Mouse (Mus musculus) adrenal gland, adult 2 months (tissue): ENCODE results near the gene Fut2. TPM values are rescaled to one million over a fixed set of nuclear protein-coding genes. Genes with fewer than 3 reads are reported as not detected.
A peak's percentile ranks its signal among the peaks of the same experiment; 100 is the strongest.

ENCODE experiments used
- DNase-seq: peaks from one replicate; pipeline ENCODE4 v3.0.0; 2021
- polyA plus RNA-seq: library from polyadenylated mRNA; depleted of rRNA; stranded (reverse); fragments of >200 nt; gene quantifications from 2 replicates; pipeline ENCODE4 v1.2.3, GENCODE M21; 2012; rRNA removed
- total RNA-seq, 2 experiments: library from RNA; stranded (reverse); gene quantifications; 2 replicates each; pipeline ENCODE4 v1.2.3; 2021

Gene Fut2
- total and polyA plus RNA-seq, 3 experiments: 0.09 TPM; not detected in 2

DNA sequence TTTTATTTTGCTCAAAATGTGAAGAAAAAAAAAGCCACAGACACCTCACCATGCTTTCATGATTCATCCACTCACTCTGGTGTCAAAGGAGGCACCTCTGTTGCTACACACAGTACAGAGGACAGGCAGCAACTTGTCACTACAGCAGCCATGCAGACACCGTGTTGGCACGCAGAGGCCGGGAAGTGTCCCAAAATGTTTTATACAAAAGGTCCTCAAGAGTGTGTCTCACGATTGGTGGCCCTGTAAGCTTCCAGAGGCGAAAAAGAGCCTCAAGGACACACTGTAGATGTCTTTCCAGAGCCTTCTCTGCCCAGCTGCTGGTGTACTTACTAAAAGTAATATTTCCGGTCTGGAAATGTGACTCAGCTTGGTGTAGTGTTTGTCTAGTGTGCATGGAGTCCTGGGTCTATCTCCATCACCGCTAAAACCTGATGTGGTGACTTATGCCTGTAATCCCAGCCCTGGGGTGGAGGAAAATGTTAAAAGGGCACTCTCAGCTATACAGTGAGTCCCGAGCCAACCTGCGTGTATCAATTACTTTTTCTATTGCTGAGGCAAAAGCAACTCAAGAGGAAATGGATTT is 60.4 kb downstream of the Fut2 start:
- DNase-seq: peak; percentile 51

DNA sequence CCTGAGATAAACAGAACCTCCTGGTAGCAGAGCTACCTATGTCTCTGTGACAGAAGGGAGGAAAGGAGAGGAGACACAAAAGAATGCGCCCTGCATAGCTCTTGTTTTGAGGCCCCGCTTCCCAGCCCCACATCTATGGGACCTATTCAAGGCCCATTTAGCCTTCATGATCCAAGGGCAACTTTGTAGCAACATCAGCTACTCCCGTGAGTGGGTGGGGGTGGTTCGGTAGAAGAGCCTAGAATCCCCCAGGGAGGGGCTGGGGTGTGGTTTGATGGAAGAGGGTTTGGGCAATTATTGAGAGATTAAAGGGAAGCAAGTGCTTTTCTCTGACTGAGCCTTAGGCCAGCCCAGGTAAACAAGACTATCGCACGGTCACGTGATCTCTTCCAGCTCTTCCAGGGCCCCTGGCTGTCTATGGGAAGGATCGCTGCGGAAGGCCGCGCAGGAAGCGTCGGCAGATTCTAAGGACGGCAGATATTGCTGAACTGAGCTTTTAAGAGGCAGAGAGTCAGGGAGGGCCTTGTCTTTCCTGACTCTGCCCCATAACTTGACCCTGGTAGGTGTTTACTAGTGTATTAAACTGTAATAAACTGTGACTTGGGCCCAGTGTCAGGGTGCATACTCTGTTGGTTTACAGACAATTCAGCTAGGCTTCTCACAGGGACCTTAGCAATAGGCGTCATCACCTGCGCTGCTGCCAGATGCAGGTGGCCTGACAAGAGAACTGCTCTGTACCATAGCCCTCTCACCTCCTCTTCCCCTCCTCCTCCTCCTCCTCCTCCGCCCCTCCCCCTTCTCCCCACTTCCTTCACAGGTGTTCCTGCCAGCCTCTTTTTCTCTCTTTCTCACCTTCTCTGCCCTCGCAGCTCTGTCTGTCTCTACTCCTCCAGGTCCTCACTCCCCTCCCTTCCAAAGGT is 67.0 kb downstream of the Fut2 start:
- no peak for DNase-seq

Other genes with a start within 250 kb of the Fut2 start
Only the 30 nearest of the 35 such genes appear.
- 1,000 to 10,000 TPM; 1,338 to 1,480 TPM for gene Ftl1, start 206.5 kb downstream of the Fut2 start, total RNA-seq
- gene Ftl1, start 206.5 kb downstream of the Fut2 start, polyA plus RNA-seq: 7,024 and 7,397 TPM in 2 replicates
- gene Bax, start 199.5 kb downstream of the Fut2 start, total RNA-seq: 10 to 100 TPM; 52.5 to 60.6 TPM
- gene Bax, start 199.5 kb downstream of the Fut2 start, polyA plus RNA-seq: 148 and 158 TPM in 2 replicates
- gene Tulp2, start 184.5 kb downstream of the Fut2 start, total RNA-seq: under 1 TPM; 0.41 to 0.75 TPM
- 0.44 and 0.64 TPM in 2 replicates for gene Tulp2, start 184.5 kb downstream of the Fut2 start, polyA plus RNA-seq
- gene Gm45808, start 179.6 kb downstream of the Fut2 start, total RNA-seq: 10 to 100 TPM in 1 of 2 experiments, 1 to 10 TPM in 1; 2.2 to 33.5 TPM
- 0.45 TPM in 1 of 2 replicates, not detected in the other for gene Gm45808, start 179.6 kb downstream of the Fut2 start, polyA plus RNA-seq
- gene Dhdh, start 177.6 kb downstream of the Fut2 start, total RNA-seq: 10 to 100 TPM; 55.4 to 71.1 TPM
- gene Dhdh, start 177.6 kb downstream of the Fut2 start, polyA plus RNA-seq: 17.6 and 21.4 TPM in 2 replicates
- gene Nucb1, start 156.0 kb downstream of the Fut2 start, total RNA-seq: 100 to 1,000 TPM; 280 to 286 TPM
- gene Nucb1, start 156.0 kb downstream of the Fut2 start, polyA plus RNA-seq: 594 and 643 TPM in 2 replicates
- 10 to 100 TPM; 49.0 to 57.8 TPM for gene Ppp1r15a, start 140.1 kb downstream of the Fut2 start, total RNA-seq
- 49.5 and 49.7 TPM in 2 replicates for gene Ppp1r15a, start 140.1 kb downstream of the Fut2 start, polyA plus RNA-seq
- 1 to 10 TPM; 3.0 to 5.9 TPM for gene Plekha4, start 140.1 kb downstream of the Fut2 start, total RNA-seq
- gene Plekha4, start 140.1 kb downstream of the Fut2 start, polyA plus RNA-seq: 9.8 and 15.6 TPM in 2 replicates
- gene Hsd17b14, start 111.5 kb downstream of the Fut2 start, total RNA-seq: 1 to 10 TPM; 2.3 TPM
- gene Hsd17b14, start 111.5 kb downstream of the Fut2 start, polyA plus RNA-seq: 1.5 and 2.3 TPM in 2 replicates
- gene Bcat2, start 96.2 kb downstream of the Fut2 start, total RNA-seq: 100 to 1,000 TPM; 213 to 292 TPM
- gene Bcat2, start 96.2 kb downstream of the Fut2 start, polyA plus RNA-seq: 166 and 170 TPM in 2 replicates
- not detected for gene Fgf21, start 50.9 kb downstream of the Fut2 start, total RNA-seq
- 0.15 and 0.16 TPM in 2 replicates for gene Fgf21, start 50.9 kb downstream of the Fut2 start, polyA plus RNA-seq
- not detected for gene Fut1, start 49.1 kb downstream of the Fut2 start, total RNA-seq
- not detected in 2 replicates for gene Fut1, start 49.1 kb downstream of the Fut2 start, polyA plus RNA-seq
- gene Izumo1, start 44.6 kb downstream of the Fut2 start, total RNA-seq: under 1 TPM; 0.28 to 0.29 TPM
- 0.65 and 0.89 TPM in 2 replicates for gene Izumo1, start 44.6 kb downstream of the Fut2 start, polyA plus RNA-seq
- 10 to 100 TPM; 13.5 to 20.6 TPM for gene Rasip1, start 38.9 kb downstream of the Fut2 start, total RNA-seq
- gene Rasip1, start 38.9 kb downstream of the Fut2 start, polyA plus RNA-seq: 42.9 and 56.4 TPM in 2 replicates
- gene Mamstr, start 26.4 kb downstream of the Fut2 start, total RNA-seq: 1 to 10 TPM; 3.0 to 5.8 TPM
- gene Mamstr, start 26.4 kb downstream of the Fut2 start, polyA plus RNA-seq: 5.1 and 5.8 TPM in 2 replicates
- gene Ntn5, start 17.6 kb upstream of the Fut2 start, total RNA-seq: under 1 TPM in 1 of 2 experiments, not detected in 1; 0.31 TPM
- gene Ntn5, start 17.6 kb upstream of the Fut2 start, polyA plus RNA-seq: 0.40 and 0.86 TPM in 2 replicates
- under 1 TPM; 0.29 to 0.41 TPM for gene Sec1, start 28.0 kb upstream of the Fut2 start, total RNA-seq
- 0.57 and 0.58 TPM in 2 replicates for gene Sec1, start 28.0 kb upstream of the Fut2 start, polyA plus RNA-seq
- gene Car11, start 33.4 kb upstream of the Fut2 start, total RNA-seq: 10 to 100 TPM; 10.9 to 18.6 TPM
- 30.0 and 38.2 TPM in 2 replicates for gene Car11, start 33.4 kb upstream of the Fut2 start, polyA plus RNA-seq
- gene Dbp, start 38.7 kb upstream of the Fut2 start, total RNA-seq: 100 to 1,000 TPM in 1 of 2 experiments, 10 to 100 TPM in 1; 54.3 to 225 TPM
- gene Dbp, start 38.7 kb upstream of the Fut2 start, polyA plus RNA-seq: 569 and 796 TPM in 2 replicates
- 1,000 to 10,000 TPM in 1 of 2 experiments, 100 to 1,000 TPM in 1; 972 to 1,050 TPM for gene Rpl18, start 49.1 kb upstream of the Fut2 start, total RNA-seq
- gene Rpl18, start 49.1 kb upstream of the Fut2 start, polyA plus RNA-seq: 1,143 and 1,258 TPM in 2 replicates
- 10 to 100 TPM; 38.9 to 39.5 TPM for gene Sphk2, start 51.6 kb upstream of the Fut2 start, total RNA-seq
- 90.9 and 92.5 TPM in 2 replicates for gene Sphk2, start 51.6 kb upstream of the Fut2 start, polyA plus RNA-seq
- gene Fam83e, start 54.8 kb upstream of the Fut2 start, total RNA-seq: under 1 TPM; 0.72 to 0.86 TPM
- gene Fam83e, start 54.8 kb upstream of the Fut2 start, polyA plus RNA-seq: 0.86 and 2.0 TPM in 2 replicates
- gene Spaca4, start 59.4 kb upstream of the Fut2 start, total RNA-seq: not detected
- not detected in 2 replicates for gene Spaca4, start 59.4 kb upstream of the Fut2 start, polyA plus RNA-seq
- gene Lmtk3, start 117.3 kb upstream of the Fut2 start, total RNA-seq: 1 to 10 TPM; 6.2 to 8.6 TPM
- 38.0 and 61.3 TPM in 2 replicates for gene Lmtk3, start 117.3 kb upstream of the Fut2 start, polyA plus RNA-seq
- 1 to 10 TPM in 1 of 2 experiments, under 1 TPM in 1; 0.49 to 2.0 TPM for gene Sult2b1, start 118.3 kb upstream of the Fut2 start, total RNA-seq
- 1.6 and 2.9 TPM in 2 replicates for gene Sult2b1, start 118.3 kb upstream of the Fut2 start, polyA plus RNA-seq
- gene Cyth2, start 148.2 kb upstream of the Fut2 start, total RNA-seq: 100 to 1,000 TPM; 127 to 129 TPM
- gene Cyth2, start 148.2 kb upstream of the Fut2 start, polyA plus RNA-seq: 147 and 170 TPM in 2 replicates
- gene Kcnj14, start 158.4 kb upstream of the Fut2 start, total RNA-seq: under 1 TPM in 1 of 2 experiments, not detected in 1; 0.20 TPM
- gene Kcnj14, start 158.4 kb upstream of the Fut2 start, polyA plus RNA-seq: 0.70 and 1.8 TPM in 2 replicates
- 10 to 100 TPM; 26.9 to 30.1 TPM for gene Grwd1, start 164.6 kb upstream of the Fut2 start, total RNA-seq
- gene Grwd1, start 164.6 kb upstream of the Fut2 start, polyA plus RNA-seq: 22.1 and 27.4 TPM in 2 replicates
- gene Kdelr1, start 206.4 kb upstream of the Fut2 start, total RNA-seq: 100 to 1,000 TPM; 128 to 147 TPM
- gene Kdelr1, start 206.4 kb upstream of the Fut2 start, polyA plus RNA-seq: 235 and 251 TPM in 2 replicates
- under 1 TPM; 0.40 to 0.97 TPM for gene Grin2d, start 212.0 kb upstream of the Fut2 start, total RNA-seq
- gene Grin2d, start 212.0 kb upstream of the Fut2 start, polyA plus RNA-seq: 4.0 and 4.2 TPM in 2 replicates